Mouse (Mus musculus): ENCODE results near the gene Zfp800.
A peak's percentile ranks its signal among the peaks of the same experiment; 100 is the strongest.

Gene Zfp800

DNA sequence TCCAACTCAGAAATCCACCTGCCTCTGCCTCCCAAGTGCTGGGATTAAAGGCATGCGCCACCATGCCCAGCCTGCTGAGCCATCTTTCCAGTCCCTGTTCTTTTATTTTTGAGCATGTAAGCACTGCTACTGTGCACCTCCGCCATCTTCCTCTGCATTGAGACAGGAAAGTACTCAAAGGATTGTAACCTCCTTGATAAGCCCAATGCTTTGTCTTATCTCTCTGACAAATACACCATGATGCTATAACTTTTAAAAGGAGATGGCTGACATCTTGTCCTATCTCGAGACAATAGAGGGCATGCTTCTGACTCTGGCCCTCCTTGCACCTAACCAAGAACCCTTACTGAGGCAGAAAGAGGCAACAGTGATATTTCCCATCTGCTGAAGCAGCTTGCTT is 88.9 kb downstream of the Zfp800 start:
- no peak for DNase-seq

DNA sequence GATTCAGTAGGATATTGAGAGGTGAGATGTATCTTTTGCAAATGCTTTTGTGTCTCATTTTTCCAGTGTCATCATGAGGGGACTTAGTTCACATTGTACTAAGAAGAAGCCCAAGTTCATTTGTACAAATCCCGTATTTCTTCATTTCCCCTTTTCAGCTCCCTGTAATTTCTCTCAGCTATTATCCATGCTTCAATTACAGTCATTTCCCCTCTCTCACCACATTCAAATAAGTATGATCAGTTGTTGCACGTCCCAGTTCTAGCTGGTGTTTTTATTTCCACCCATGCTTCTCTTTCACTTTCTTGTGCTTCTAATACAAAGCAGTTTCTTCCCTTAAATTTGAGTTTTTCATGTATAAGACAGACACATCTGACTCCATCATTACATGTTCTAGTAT is 91.1 kb downstream of the Zfp800 start:
- DNase-seq: no peak

DNA sequence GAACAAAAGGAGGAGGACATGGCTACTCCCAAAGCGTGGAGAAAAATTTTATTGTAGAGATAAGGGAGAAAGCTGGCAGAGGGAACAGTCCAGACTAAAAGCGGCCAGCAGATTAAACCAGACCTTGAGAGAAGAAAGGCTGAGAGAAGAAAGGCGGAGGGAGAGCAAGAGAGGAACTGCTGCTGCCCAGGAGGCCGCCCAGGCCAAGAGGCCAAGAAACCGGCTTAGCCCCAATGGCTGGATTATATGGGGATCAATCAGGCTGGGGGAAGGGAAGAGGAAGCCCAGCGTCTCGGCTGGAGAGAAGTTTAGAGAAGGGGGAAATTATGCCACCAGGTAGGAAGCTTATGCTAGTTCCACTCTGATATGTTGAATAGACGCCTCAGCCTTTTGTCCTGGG is 101.5 kb downstream of the Zfp800 start:
- no peak for DNase-seq

DNA sequence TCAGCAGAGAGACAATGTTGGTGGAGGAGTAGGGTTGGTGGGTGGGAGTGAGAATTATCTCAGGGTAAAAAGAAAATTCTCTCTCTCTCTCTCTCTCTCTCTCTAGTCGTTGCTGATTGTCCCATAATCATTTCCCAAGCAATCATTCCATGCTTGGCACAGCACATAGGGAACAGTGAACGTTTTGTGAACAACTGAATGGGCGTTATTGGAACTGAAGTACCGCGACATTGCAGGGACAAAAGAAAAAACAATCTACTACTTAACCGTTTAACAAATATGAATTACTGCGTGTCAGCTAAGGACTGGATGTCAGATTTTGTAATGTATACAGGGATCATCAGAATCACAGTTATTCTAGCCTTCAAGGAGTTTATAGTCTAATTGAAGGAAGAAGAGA is 102.2 kb downstream of the Zfp800 start:
- no peak for DNase-seq

DNA sequence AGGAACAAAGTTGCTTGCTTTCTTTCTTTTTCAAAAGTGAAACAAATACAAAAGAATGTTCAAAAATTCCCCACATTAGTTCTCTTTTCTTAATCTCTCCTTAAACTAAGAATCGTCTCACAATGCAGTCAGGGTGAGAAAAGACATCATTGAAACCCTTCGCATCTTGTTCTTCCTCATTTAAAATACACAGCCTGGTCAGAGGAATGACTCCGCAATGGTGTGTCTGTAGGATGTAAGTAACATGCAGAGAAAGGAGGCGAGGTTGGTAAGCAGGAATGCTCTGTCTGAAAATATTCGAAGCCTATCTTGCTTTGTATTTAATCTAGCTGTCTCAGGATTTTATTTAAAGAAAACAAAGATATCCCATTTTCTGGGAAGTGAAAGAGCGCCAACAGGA is 105.0 kb downstream of the Zfp800 start:
- DNase-seq: no peak

DNA sequence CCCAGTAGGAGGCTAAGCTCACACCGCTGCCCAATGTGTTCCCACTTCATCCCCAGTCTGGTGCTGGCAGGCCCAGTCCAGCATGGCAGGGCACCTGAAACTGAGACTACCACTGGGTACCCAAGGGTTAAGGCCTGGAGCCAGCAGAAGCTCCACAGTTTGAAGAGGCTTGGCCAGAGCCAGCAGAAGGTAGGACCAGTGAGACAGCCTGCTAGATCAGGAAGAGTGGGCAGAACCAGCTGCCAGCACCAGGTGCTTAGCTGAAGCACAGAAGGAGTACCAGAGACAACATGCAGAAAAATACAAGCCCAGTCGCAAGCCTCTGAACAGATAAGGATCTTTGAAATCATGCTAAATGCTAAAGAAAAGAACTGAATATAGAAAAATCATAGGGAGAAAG is 117.9 kb downstream of the Zfp800 start:
- peak; percentile 16 to 18 for DNase-seq

DNA sequence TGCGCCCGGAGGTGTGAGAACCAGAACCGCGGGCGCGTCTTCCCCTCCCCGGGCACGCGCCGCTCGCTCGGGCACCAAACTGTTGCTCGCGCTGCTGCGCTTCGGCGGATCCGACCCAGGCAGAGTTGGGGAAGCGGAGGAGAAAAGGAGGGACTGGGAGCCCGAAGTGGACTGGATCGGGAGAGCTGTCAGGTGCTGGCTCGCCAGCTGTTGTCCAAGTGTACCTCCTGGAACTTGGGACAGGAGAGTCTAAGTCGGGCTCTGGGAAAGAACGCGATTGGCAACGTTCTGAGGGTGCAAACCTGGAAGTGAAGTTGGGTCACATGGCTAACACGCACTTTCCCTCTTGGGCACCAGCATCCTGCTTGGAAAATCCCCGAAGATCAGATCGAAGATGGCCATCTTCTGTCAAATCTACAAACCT is 135.6 kb downstream of the Zfp800 start:
- DNase-seq: no peak

DNA sequence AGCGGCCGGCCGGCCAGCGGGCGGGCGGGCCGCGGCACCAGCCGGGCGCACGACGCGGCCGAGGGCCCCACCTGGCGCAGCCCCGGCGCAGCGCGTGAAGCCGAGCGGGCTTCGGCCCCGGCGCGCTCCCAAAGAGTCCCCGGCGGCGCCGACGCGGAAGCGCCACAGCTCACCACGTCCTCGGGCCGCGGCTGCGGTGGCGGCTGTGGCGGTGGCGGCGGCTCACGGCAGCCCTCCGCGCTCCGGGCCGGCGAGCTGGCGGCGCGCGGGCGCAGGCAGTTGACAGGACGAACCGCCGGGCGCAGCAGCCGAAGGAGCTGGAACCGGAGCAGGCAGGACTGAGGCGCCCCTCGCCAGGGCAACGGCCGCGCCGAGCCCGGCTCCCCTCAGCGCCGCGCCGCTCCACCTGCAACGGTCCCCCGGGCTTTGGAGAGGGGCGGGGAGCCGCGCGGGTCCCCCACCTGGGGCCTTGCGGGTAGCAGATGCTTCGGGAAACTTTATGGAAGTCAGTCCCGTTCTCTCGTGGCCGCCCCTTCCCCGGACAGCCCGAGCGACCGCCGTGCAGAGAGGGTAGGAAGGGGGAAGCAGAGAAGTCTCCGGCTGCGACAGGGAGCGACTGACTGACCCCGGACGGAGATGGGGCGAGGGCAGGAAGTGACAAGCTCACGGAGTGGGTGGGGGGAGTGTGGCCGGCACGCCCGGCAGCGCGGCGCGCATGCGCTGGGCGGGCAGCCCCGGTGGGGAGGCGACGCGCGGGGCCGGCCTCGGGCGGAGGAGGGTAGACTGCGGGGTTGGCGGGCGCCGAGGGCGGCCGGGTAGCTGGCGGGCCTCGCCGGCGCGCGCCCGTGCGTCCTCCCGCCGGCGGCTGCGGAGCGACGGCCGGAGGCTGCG is 136.3 kb downstream of the Zfp800 start:
- peak; percentile 91 to 93 for DNase-seq

DNA sequence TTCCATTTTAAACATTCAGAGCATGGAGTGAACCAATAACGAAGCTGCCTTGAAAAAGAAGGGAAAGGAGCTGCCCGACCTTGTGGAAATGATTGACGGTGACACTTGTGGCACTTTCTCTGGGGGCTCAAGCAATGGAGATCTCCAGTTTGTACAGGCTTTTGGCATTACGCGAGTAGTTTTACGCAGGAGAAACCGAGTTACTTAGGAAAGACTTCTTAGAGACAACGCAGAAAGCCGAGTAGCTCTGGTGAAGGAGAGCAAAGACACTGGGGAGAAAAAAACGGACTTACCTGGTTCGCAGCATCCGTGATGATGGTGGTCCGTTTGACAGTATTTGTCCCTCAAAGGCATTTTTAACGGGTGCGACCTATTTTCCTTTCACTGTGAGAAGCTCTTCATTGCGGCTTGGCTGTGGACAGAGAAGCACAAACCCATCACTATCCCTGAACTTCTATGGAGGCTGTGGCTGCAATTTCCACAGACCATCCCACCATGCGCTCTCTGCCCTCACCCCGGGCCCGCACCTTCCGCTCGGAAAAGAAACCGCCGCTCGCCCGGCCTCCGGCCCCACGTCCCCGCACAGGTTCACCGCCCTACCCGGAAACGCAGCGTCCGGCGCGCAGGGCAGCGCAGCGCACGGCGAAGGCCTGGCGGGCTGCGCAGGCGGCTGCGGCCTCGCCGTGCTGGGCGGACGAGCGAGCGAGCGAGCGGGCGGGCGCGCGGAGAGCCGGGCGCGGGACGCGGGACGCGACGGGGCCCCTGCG is 137.2 kb downstream of the Zfp800 start:
- peak; percentile 30 to 63 for DNase-seq

DNA sequence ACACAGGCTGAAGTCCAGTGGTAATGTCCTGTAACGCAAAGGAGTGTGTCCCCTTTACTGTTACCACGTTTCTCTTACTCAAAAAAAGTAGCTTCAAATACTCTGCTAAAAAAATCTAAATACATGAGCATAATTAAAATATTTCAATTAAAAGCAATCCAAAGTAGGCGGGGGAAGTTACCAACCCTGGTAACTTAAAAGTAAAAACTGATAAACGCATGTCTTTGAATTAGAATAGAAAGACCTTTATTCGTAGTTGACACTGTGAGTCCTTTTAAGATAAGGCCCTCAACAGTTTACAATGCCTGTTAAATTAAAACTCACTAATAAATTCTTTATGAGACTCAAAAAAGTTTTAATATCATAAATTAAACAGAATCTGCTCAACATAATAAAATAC is 138.1 kb downstream of the Zfp800 start:
- no peak for DNase-seq

DNA sequence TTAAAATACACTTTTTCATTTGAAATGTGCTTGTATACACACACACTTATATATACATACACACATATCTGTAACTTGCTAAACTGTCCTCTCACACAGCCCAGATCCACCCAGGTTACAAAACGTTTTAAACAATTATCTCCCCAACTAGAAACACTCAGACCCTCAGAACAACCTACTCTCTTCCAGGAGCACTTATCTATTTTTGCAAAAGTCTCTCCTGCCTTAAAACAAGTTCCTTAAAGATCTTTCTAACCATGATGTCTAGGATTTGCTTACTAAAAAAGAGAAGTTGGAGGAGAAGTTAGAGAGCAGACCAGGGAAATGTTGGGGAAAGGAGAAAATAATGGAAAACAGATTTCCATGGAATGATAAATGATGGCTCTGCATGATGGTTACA is 139.4 kb downstream of the Zfp800 start:
- DNase-seq: no peak

DNA sequence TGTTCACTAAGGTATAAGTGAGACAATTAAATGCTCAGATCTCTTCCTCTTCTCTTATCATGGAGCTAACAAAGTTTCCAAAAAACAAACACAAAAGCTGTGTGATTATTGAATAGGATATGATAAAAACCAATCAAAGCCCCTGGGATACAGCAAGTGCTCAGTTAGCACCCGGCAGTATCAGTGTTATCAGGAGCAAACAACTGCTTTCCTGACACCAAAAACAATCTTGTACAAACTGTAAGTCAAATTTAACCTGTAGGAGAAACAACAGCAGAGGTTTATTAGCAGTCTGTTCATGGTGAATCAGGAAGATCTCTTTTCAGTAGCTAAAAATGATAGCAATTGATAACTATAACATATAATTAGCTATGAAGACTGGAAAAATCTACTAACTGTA is 140.0 kb downstream of the Zfp800 start:
- no peak for DNase-seq

DNA sequence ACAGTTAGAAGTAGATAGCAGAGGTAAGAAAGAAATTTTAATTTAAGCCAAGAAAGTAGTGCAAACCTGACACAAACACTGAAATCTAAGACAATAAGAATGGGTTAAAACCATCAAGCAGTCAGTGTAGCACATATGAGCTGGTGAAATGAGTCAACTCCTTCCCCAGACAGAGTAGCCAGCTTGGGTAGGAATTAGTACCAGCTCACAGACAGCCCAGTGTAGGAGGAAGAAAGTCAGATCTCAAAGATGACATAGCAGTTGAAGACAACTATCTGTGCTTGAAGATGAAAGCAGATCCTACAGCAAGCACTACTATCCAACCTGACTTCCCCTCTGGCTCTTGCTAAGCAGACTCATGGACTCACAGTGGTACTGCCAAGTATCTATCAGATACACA is 145.0 kb downstream of the Zfp800 start:
- DNase-seq: no peak

DNA sequence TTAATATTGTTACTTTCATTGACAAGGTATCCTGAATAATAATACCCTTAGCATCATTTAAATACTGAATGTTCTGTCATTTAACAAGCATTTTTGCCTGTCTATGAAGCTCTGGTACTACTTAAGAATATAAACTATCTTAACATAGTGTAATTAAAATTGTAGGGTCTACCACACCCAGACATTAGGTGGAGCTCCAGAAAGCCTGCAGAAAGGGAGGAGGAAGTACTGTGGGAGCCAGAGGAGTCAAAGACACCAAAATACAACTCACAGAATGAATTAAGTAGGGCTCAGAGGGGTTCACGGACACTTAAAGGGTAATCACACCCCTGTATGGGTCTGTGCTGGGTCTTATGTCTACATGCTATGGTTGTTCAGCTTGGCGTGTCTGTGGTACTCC is 149.6 kb downstream of the Zfp800 start:
- DNase-seq: no peak

DNA sequence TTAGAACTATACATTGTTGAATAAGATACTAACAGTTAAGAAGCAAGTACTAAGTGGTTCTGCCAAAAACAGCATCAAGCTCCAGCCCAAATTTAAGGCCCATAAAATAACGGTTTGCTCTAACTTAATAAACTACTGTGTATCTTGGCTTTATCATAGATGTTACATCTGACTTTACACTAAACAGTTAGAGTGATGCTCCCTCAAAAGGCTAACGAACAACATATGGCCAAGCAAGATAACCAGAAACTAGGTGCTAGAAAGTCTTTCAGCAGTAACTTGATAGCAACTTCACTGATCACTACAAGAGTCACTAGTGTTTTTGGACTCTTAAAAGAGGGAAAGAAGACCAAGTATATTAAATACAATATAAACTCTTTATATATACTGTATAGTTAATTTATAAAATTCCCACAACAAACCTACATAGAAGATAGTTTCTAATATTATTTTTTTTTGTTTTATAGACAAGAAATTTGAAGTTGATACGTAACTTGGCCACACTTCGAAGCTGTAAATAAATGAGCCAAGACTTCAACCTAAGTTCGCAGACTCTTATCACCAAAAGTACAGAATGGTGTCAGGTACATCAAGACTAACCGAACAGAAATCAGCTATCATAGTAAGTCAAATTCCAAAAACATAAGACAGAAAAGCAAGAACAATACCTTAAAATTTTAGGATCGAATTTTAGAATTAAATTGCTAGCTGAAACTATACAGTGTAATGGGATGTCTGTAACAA is 165.0 kb downstream of the Zfp800 start:
- no peak for DNase-seq

DNA sequence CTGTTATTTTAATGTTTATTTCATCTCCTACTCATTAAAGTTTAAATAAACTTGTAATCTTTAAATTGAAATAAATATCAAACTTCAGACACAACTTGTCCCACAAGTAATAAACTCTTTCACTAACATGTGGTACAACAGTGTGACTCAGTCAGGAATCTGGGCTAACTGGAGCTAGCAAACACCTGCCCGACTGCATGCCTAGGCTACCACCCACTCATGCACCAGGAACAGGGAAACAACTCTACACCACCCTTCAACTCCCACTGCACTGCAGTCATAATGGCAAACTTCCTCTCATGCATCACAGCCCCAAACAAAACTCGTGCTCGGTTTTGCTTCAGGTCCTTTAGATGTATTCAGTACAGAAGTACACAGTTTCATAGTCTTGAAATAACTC is 169.7 kb downstream of the Zfp800 start:
- no peak for DNase-seq

DNA sequence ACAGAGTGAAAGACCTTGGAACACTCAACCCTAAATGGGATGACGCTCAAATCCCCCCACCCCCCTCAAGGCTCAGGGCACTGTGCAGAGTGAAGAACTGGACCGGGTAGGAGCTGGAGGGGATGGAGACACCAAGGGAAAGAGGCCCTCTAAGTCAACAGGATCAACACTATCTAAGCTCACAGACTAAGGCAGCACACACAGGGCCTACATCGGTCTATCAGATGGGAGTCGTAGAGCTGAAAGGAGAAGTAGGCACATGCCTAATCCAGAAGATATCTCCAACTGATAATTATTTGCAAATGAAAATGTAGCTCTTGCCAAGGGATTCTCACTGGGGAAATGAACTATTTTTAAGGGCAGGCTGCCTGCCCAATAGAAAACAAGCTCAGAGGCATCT is 176.8 kb downstream of the Zfp800 start:
- no peak for DNase-seq

DNA sequence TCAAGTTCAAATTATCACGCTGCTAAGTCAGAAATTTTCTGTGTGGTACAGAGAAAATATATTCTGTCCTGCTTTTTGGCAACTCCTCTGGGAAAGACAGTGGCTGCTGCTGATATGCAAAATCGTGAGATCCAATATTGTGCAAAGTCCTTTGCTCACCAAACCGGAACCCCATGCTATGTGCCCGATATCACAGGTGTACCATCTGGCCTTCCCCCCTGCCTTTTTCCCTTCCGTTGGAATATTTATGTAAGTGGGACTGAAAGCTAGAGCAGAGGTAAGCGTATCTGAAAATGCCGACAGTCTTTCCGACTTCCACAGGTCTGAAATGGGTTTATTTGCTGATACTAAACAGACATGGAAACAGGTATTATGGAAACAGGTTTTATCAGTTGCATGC is 179.4 kb downstream of the Zfp800 start:
- peak; percentile 53 to 60 for DNase-seq

DNA sequence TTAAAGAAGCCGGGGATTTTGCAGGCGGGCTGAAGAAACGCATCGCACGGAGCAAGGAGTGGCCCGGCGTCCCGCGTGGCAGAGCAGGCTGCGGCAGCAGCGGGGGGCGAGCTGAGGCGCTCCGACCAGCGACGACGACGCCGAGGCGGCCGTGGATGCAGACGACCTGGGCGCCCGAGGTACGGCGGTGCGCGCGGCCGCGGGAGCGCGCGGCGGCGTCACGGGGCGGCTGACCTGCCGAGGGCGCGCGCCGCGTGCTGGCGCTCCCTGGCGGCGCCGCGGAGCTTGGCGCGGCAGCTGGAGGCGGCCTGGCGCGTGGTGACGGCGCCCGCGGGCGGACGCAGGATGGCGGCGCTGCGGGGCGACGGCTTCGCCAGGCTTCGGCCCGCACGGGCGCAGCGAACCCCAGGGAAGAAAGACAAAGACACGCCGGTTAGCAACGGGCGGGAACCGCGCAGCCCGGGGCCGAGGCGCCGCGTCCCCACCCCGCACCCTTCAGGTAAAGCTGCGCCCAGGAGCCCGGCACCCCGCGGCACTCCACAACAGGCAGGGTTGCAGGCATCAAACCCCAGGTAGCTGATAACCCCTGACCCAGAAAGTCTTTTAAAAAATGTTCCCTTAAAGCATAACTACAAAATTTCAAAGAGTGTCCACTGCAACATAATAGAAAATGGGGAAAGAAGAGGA is 182.4 kb downstream of the Zfp800 start:
- DNase-seq: peak; percentile 73 to 91

DNA sequence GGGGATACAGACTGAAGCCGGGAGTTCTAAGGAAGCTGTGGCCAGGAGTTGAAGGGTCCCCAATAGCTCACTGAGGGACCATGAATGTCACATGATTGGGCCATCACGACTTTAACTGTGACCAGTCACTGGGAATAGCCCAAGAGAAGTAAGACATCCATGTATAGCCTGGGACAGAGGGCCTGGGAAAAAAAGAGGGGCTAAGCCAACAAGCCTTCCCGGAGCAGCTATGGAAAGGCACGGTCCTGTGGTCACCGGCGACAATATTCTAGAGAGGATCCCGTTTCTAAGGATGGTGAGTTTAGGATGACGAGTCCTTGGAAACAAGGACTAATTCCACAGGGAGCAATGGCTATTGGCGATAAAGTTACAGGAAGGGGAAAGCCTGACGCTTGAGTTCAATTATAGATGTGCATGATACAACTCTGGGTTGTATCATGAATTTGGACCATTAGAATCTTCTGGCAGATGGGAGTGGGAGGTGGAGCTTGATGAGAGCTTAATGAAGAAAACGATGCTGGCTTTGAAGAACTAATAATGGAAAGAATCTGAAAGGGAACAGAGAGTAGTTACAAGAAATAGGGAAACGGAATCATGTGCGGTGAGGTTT is 183.0 kb downstream of the Zfp800 start:
- DNase-seq: peak in 1 of 2 experiments; percentile 32

DNA sequence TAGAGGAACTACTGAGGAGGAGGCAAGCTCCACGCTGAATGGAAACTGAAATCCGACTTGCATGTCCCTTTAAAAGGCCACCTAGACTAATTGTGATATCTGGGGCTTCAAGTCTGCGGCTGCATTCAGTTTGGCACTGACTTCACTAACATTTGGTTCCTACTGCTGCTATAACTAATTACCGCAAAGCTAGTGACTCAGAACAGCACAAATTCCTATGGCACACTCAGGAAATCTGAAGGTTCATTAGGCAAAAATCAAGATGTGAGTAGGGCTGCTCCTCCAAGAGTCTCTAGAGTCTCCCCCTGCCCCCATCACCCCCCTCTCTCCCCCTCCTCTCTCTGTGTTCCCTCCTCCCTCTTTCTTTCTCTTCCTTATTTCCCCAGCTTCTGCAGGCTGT is 194.4 kb downstream of the Zfp800 start:
- DNase-seq: no peak

DNA sequence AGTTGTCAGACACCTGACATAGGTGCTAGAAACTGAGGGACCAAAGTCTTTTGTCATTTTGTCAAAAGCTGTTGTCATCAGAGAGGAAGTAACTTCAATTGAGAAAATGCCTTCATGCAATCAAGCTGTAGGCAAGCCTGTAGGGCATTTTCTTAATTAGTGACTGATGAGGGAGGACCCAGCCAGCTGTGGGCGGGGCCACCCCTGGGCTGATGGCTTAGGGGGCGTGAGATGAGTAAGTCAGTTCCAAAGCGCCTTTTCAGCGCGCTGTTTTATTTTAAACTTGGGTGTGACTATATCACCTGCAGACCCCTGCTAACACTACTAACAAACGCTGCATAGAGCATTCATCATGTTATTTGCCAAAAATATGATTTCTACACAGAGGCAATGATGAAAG is 195.0 kb downstream of the Zfp800 start:
- no peak for DNase-seq

All from cerebellum, adult 18-20 months (tissue).